In genomic region chr2:132571301-132571700, GRCm38 (mm10) we compare ENCODE assay signal across 19 mouse cellular contexts. TPM values are rescaled to one million over a fixed set of nuclear protein-coding genes. Genes with fewer than 3 reads are reported as not detected.
DNase-seq lines count a peak whose midpoint lies in the region; ATAC-seq and TF ChIP-seq lines count a peak whose summit lies in the region.
"Had no signal": no experiment of that assay in that cellular context is flagged by ENCODE, and none has a peak within 500 bp of the region (broad histone marks: within the 10 kb centered on the region; RNA-seq: fewer than 3 reads in every experiment).

No protein-coding gene starts in this region.

- H3K9ac ChIP-seq in heart, embryonic 11.5 days (ENCODE audit: low read depth, low read length), result no peak overlapping the region
- no peak overlapping the region for H3K9ac ChIP-seq in liver, embryonic 12.5 days
- H3K9ac ChIP-seq in liver, embryonic 11.5 days (ENCODE audit: low read depth, low read length), result no peak overlapping the region
- H3K9ac ChIP-seq: embryonic facial prominence, embryonic 15.5 days; forebrain, embryonic 15.5 days; heart, embryonic 15.5 days; hindbrain, embryonic 13.5 days had no signal

- no peak overlapping the region for H3K27ac ChIP-seq in heart, embryonic 11.5 days (ENCODE audit: low read depth, low read length)
- peak overlapping the region; percentile 2; the same call in 1 of the 2 replicates for H3K27ac ChIP-seq in liver, embryonic 12.5 days
- H3K27ac ChIP-seq in liver, embryonic 11.5 days (ENCODE audit: low read depth, low read length), result no peak overlapping the region
- H3K27ac ChIP-seq in spleen, adult 2 months (ENCODE audit: insufficient read depth, low read length), result peak overlapping the region; percentile 64
- H3K27ac ChIP-seq: embryonic facial prominence, embryonic 15.5 days; forebrain, embryonic 15.5 days; heart, embryonic 15.5 days; hindbrain, embryonic 13.5 days; hindbrain, postnatal 0 days had no signal

- TF ChIP-seq CTCF in spleen, adult 2 months (IDR thresholded peaks at IDR 0.05; ENCODE audit: extremely low read depth, insufficient read depth, insufficient read length, insufficient replicate concordance), result no peak

- no peak overlapping the region for H3K4me3 ChIP-seq in heart, embryonic 11.5 days (ENCODE audit: low read depth, low read length)
- no peak overlapping the region for H3K4me3 ChIP-seq in liver, embryonic 12.5 days
- H3K4me3 ChIP-seq in liver, embryonic 11.5 days (ENCODE audit: low read depth, low read length), result no peak overlapping the region
- H3K4me3 ChIP-seq in spleen, adult 2 months (ENCODE audit: extremely low read depth, insufficient read depth, insufficient read length), result no peak overlapping the region
- H3K4me3 ChIP-seq: embryonic facial prominence, embryonic 15.5 days; forebrain, embryonic 15.5 days; heart, embryonic 15.5 days; hindbrain, embryonic 13.5 days had no signal

- peak; percentile 28 for DNase-seq in heart, adult 11 months
- no peak for DNase-seq in liver, embryonic 11.5 days (ENCODE audit: low spot score)
- no peak for DNase-seq in spleen, adult 2 months (ENCODE audit: low read depth in 1 of 2, low spot score in 2 of 2)
- DNase-seq in spleen, postnatal 14 days (ENCODE audit: low spot score in 2 of 2), result no peak
- no peak for DNase-seq in spleen, adult 12 weeks (ENCODE audit: low spot score)
- DNase-seq: adrenal gland, adult 8-10 months; adrenal gland, postnatal 36 days; cerebellum, adult 2 months; cerebellum, postnatal 10 days; embryo, embryonic 11 days; gastrocnemius, postnatal 10 days; heart, postnatal 14 days had no signal

- peaks cover 11% of the 10 kb centered on the region for H3K4me1 ChIP-seq in heart, embryonic 11.5 days (ENCODE audit: control insufficient read depth, insufficient read depth, low read length)
- H3K4me1 ChIP-seq in liver, embryonic 12.5 days, result peaks cover 39% of the 10 kb centered on the region
- H3K4me1 ChIP-seq in liver, embryonic 11.5 days (replicated peaks; ENCODE audit: control insufficient read depth, insufficient read depth, low read length), result peaks cover 10% of the 10 kb centered on the region
- peaks cover 15% of the 10 kb centered on the region for H3K4me1 ChIP-seq in spleen, adult 2 months (ENCODE audit: control insufficient read depth, insufficient read depth, insufficient read length)

- H3K27me3 ChIP-seq in heart, embryonic 11.5 days (ENCODE audit: control insufficient read depth, insufficient read depth, low read length), result no peaks in the 10 kb centered on the region
- H3K27me3 ChIP-seq in liver, embryonic 12.5 days (replicated peaks), result no peaks in the 10 kb centered on the region
- no peaks in the 10 kb centered on the region for H3K27me3 ChIP-seq in liver, embryonic 11.5 days (replicated peaks; ENCODE audit: control insufficient read depth, insufficient read depth, low read length)
- H3K27me3 ChIP-seq in spleen, adult 2 months (ENCODE audit: control insufficient read depth, insufficient read depth, low read length), result no peaks in the 10 kb centered on the region
- H3K27me3 ChIP-seq: embryonic facial prominence, embryonic 15.5 days; forebrain, embryonic 15.5 days; heart, embryonic 15.5 days; hindbrain, embryonic 13.5 days had no signal

- H3K4me2 ChIP-seq in heart, embryonic 11.5 days, result no peak overlapping the region
- no peak overlapping the region for H3K4me2 ChIP-seq in liver, embryonic 12.5 days
- H3K4me2 ChIP-seq in liver, embryonic 11.5 days, result no peak overlapping the region
- H3K4me2 ChIP-seq: embryonic facial prominence, embryonic 15.5 days; forebrain, embryonic 15.5 days; heart, embryonic 15.5 days; hindbrain, embryonic 13.5 days had no signal

- ATAC-seq in heart, embryonic 11.5 days (replicated peaks; ENCODE audit: insufficient number of reproducible peaks, low FRiP score, low TSS enrichment), result no peak
- ATAC-seq in liver, embryonic 12.5 days, result no peak
- no peak for ATAC-seq in liver, embryonic 11.5 days (replicated peaks; ENCODE audit: low FRiP score)
- ATAC-seq: forebrain, embryonic 15.5 days; hindbrain, postnatal 0 days had no signal

- no peaks in the 10 kb centered on the region for H3K9me3 ChIP-seq in heart, embryonic 11.5 days (replicated peaks; ENCODE audit: control insufficient read depth, low read length)
- no peaks in the 10 kb centered on the region for H3K9me3 ChIP-seq in liver, embryonic 12.5 days (replicated peaks)
- no peaks in the 10 kb centered on the region for H3K9me3 ChIP-seq in liver, embryonic 11.5 days (ENCODE audit: control insufficient read depth, low read length)
- H3K9me3 ChIP-seq: embryonic facial prominence, embryonic 15.5 days; forebrain, embryonic 15.5 days; heart, embryonic 15.5 days; hindbrain, embryonic 13.5 days had no signal

- H3K36me3 ChIP-seq in heart, embryonic 11.5 days (ENCODE audit: control insufficient read depth, insufficient read depth, low read length), result peaks cover 10% of the 10 kb centered on the region
- H3K36me3 ChIP-seq in liver, embryonic 12.5 days, result peaks cover 58% of the 10 kb centered on the region
- peaks cover 2% of the 10 kb centered on the region; the same call in 1 of the 2 replicates for H3K36me3 ChIP-seq in liver, embryonic 11.5 days (ENCODE audit: control insufficient read depth, insufficient read depth, low read length)
- peaks cover 25% of the 10 kb centered on the region for H3K36me3 ChIP-seq in spleen, adult 2 months (ENCODE audit: control insufficient read depth, insufficient read depth, low read length)

- WGBS in heart, embryonic 11.5 days (ENCODE audit: insufficient replicate concordance), result 95% methylated on average over 2 of the region's 2 CpGs
- 90% methylated on average over 2 of the region's 2 CpGs for WGBS in liver, embryonic 12.5 days (ENCODE audit: insufficient replicate concordance)
- WGBS in liver, embryonic 11.5 days, result 90% methylated on average over 2 of the region's 2 CpGs
- WGBS in spleen, adult 2 months, result 72% methylated on average over 2 of the region's 2 CpGs

- no peak for TF ChIP-seq POLR2A in spleen, adult 2 months (IDR thresholded peaks at IDR 0.05; ENCODE audit: low read depth, low read length)

RNA-seq across cellular contexts. Expression of gene Gpcpd1, which starts 16.2 kb away (rescaled TPM):
- 31.6 and 36.5 TPM in 2 replicates for polyA plus RNA-seq in heart, embryonic 11.5 days (2014; fragmentation: Nextera tagmentation; extraction: Ambion mirVana)
- polyA plus RNA-seq in liver, embryonic 12.5 days (2016; fragmentation: Nextera tagmentation; extraction: Ambion mirVana), result 50.6 and 56.2 TPM in 2 replicates
- 23.2 and 25.8 TPM in 2 replicates for polyA plus RNA-seq in liver, embryonic 11.5 days (2014; fragmentation: Nextera tagmentation; extraction: Ambion mirVana)
- 11.6 and 15.7 TPM in 2 replicates for polyA plus RNA-seq in spleen, adult 2 months (2012; rRNA removed)

Comparison
In these comparisons a context has a peak if more than half of its experiments do, and no peak if none do; other contexts are left out.
1. H3K27ac ChIP-seq: peak in liver, embryonic 12.5 days (single experiment) and spleen, adult 2 months (single experiment); none in heart, embryonic 11.5 days (single experiment) and liver, embryonic 11.5 days (single experiment).